Mouse (Mus musculus): ENCODE data around the gene Themis. TPM values are rescaled to one million over a fixed set of nuclear protein-coding genes. Genes with fewer than 3 reads are reported as not detected.

Gene Themis
- polyA plus RNA-seq, 1 experiment: 0.20 TPM

- Histone ChIP-seq H3K4me1 (ENCODE audit: control insufficient read depth, insufficient read depth, low read length) (no peaks in the 10 kb centered on the region), H3K4me3 (ENCODE audit: insufficient read depth, low read depth, low read length) (no peak overlapping the region), H3K36me3 (ENCODE audit: control insufficient read depth, insufficient read depth, low read length) (no peaks in the 10 kb centered on the region), H3K27ac (ENCODE audit: insufficient read depth, low read depth, low read length) (no peak overlapping the region), H3K27me3 (replicated peaks; ENCODE audit: control insufficient read depth, insufficient read depth, low read length) (no peaks in the 10 kb centered on the region)
- TF ChIP-seq CTCF (conservative IDR thresholded peaks at IDR 0.05; ENCODE audit: insufficient read depth, insufficient read length, low read depth, low read length) (no peak), POLR2A (IDR thresholded peaks at IDR 0.05; ENCODE audit: low read depth, low read length) (no peak)
- DNase-seq: no peak
- 49% methylated on average over 1 of the region's 1 CpGs for WGBS
Observed at GRCm38 (mm10) chr10:28898351-28898750, 230.2 kb downstream of the Themis start.

All from kidney, adult 2 months (tissue).